ENCODE assay signal across 9 mouse cellular contexts in the genomic region with DNA sequence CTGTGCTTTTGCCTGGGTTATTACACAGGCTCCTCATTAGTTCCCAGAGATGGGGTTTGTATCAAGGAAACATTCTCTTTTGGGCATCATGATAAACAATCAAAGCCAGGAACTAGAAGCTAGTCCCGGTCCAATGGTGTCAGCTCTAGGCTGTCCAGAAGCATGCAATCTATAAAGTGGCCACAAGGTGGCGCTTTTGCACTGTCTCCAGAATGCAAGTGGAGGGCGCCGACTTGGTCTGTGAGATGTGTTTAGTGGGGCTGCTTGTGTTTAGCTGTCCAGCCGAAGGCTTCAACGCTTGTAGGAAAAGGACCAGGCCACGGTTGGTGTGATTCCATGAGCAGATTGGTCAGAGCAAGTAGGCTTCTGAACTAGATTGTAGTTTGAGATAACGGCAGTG. TPM values are rescaled to one million over a fixed set of nuclear protein-coding genes. Genes with fewer than 3 reads are reported as not detected.
A peak's percentile ranks its signal among the peaks of the same experiment; 100 is the strongest.
DNase-seq lines count a peak whose midpoint lies in the region; ATAC-seq and TF ChIP-seq lines count a peak whose summit lies in the region.
"Had no signal": no experiment of that assay in that cellular context is flagged by ENCODE, and none has a peak within 500 bp of the region (broad histone marks: within the 10 kb centered on the region; RNA-seq: fewer than 3 reads in every experiment).

No protein-coding gene starts in this region.

- no peak overlapping the region for H3K9ac ChIP-seq in embryonic facial prominence, embryonic 14.5 days (ENCODE audit: low read depth, low read length)
- no peak overlapping the region for H3K9ac ChIP-seq in heart, postnatal 0 days (replicated peaks; ENCODE audit: low read depth, low read length)
- no peak overlapping the region for H3K9ac ChIP-seq in liver, embryonic 14.5 days (replicated peaks)

- no peaks in the 10 kb centered on the region for H3K79me3 ChIP-seq in C2C12 (ENCODE audit: low read depth)

- no peak for TF ChIP-seq POLR2A in bone marrow macrophage, adult 2 months (IDR thresholded peaks at IDR 0.05; ENCODE audit: borderline replicate concordance, low read depth, low read length)
- TF ChIP-seq POLR2A in olfactory bulb, adult 2 months (IDR thresholded peaks at IDR 0.05; ENCODE audit: insufficient read depth, low read depth, low read length): no peak
- TF ChIP-seq POLR2A in thymus, adult 2 months (IDR thresholded peaks at IDR 0.05; ENCODE audit: control insufficient read depth, extremely low read depth, insufficient read depth, low read length, poor library complexity): no peak

- TF ChIP-seq EP300 in heart, postnatal 0 days (IDR thresholded peaks at IDR 0.05; ENCODE audit: low read depth): no peak
- TF ChIP-seq EP300 in liver, embryonic 14.5 days (IDR thresholded peaks at IDR 0.05; ENCODE audit: low read depth): no peak

- TF ChIP-seq CTCF in C2C12 (IDR thresholded peaks at IDR 0.05; ENCODE audit: control insufficient read depth, insufficient read depth, insufficient read length): peak; percentile 66
- TF ChIP-seq CTCF in bone marrow macrophage, adult 2 months (IDR thresholded peaks at IDR 0.05; ENCODE audit: low read depth, low read length): peak; percentile 90
- TF ChIP-seq CTCF in heart, postnatal 0 days (IDR thresholded peaks at IDR 0.05; ENCODE audit: low read depth): peak; percentile 96
- peak; percentile 91 for TF ChIP-seq CTCF in liver, embryonic 14.5 days (IDR thresholded peaks at IDR 0.05; ENCODE audit: low read depth)
- TF ChIP-seq CTCF in olfactory bulb, adult 2 months (IDR thresholded peaks at IDR 0.05; ENCODE audit: insufficient read depth, low read depth, low read length): peak; percentile 85
- TF ChIP-seq CTCF in thymus, adult 2 months (IDR thresholded peaks at IDR 0.05; ENCODE audit: borderline replicate concordance, control insufficient read depth, extremely low read depth, insufficient read depth, low read length, poor library complexity): peak; percentile 78; the same call in 1 of the 2 replicates

- H3ac ChIP-seq in C2C12 (ENCODE audit: control insufficient read depth, insufficient read length, low read depth): no peak overlapping the region

- no peaks in the 10 kb centered on the region for H3K9me3 ChIP-seq in embryonic facial prominence, embryonic 14.5 days (ENCODE audit: control insufficient read depth, low read length)
- H3K9me3 ChIP-seq in heart, postnatal 0 days (replicated peaks; ENCODE audit: control insufficient read depth, low read length): no peaks in the 10 kb centered on the region
- H3K9me3 ChIP-seq in liver, embryonic 14.5 days (ENCODE audit: control insufficient read depth, low read length): no peaks in the 10 kb centered on the region

- no peaks in the 10 kb centered on the region for H3K36me3 ChIP-seq in C2C12 (ENCODE audit: control insufficient read depth, insufficient read depth)
- H3K36me3 ChIP-seq in embryonic facial prominence, embryonic 14.5 days (ENCODE audit: control insufficient read depth, insufficient read depth, low read length): no peaks in the 10 kb centered on the region
- H3K36me3 ChIP-seq in heart, postnatal 0 days (replicated peaks; ENCODE audit: control insufficient read depth, insufficient read depth, low read length): no peaks in the 10 kb centered on the region
- no peaks in the 10 kb centered on the region for H3K36me3 ChIP-seq in liver, embryonic 14.5 days (replicated peaks; ENCODE audit: control insufficient read depth, insufficient read depth, low read depth)
- no peaks in the 10 kb centered on the region for H3K36me3 ChIP-seq in thymus, adult 2 months (ENCODE audit: control insufficient read depth, insufficient read depth, low read length)

- WGBS in embryonic facial prominence, embryonic 14.5 days: 17% methylated on average over 8 of the region's 8 CpGs
- WGBS in heart, postnatal 0 days: 19% methylated on average over 8 of the region's 8 CpGs
- 21% methylated on average over 8 of the region's 8 CpGs for WGBS in liver, embryonic 14.5 days (ENCODE audit: insufficient replicate concordance)
- WGBS in olfactory bulb, adult 2 months: 11% methylated on average over 8 of the region's 8 CpGs
- 18% methylated on average over 8 of the region's 8 CpGs for WGBS in thymus, adult 2 months

- no peak overlapping the region for H3K4me3 ChIP-seq in C2C12 (ENCODE audit: insufficient read depth, poor library complexity, severe bottlenecking)
- no peak overlapping the region for H3K4me3 ChIP-seq in bone marrow macrophage, adult 2 months (ENCODE audit: insufficient read depth, low read length)
- no peak overlapping the region for H3K4me3 ChIP-seq in embryonic facial prominence, embryonic 14.5 days (ENCODE audit: low read depth, low read length)
- H3K4me3 ChIP-seq in heart, postnatal 0 days (ENCODE audit: low read depth, low read length): no peak overlapping the region
- H3K4me3 ChIP-seq in liver, embryonic 14.5 days (ENCODE audit: insufficient read depth in 1 of 2, low read depth in 2 of 2, low read length in 2 of 2): no peak overlapping the region
- no peak overlapping the region for H3K4me3 ChIP-seq in olfactory bulb, adult 2 months (ENCODE audit: insufficient read depth, low read depth, low read length)
- no peak overlapping the region for H3K4me3 ChIP-seq in thymus, adult 2 months (ENCODE audit: control insufficient read depth, insufficient read depth, low read length)
- H3K4me3 ChIP-seq: erythroblast, embryonic 14.5 days had no signal

- no peaks in the 10 kb centered on the region for H3K4me1 ChIP-seq in bone marrow macrophage, adult 2 months (ENCODE audit: control insufficient read depth, insufficient read depth, low read length)
- no peaks in the 10 kb centered on the region for H3K4me1 ChIP-seq in embryonic facial prominence, embryonic 14.5 days (ENCODE audit: control insufficient read depth, insufficient read depth, low read length)
- no peaks in the 10 kb centered on the region for H3K4me1 ChIP-seq in heart, postnatal 0 days (ENCODE audit: control insufficient read depth, insufficient read depth)
- no peaks in the 10 kb centered on the region for H3K4me1 ChIP-seq in liver, embryonic 14.5 days (replicated peaks; ENCODE audit: control insufficient read depth in 2 of 2, insufficient read depth in 2 of 2, low read length in 1 of 2)
- no peaks in the 10 kb centered on the region for H3K4me1 ChIP-seq in olfactory bulb, adult 2 months (ENCODE audit: control insufficient read depth, insufficient read depth, low read length)
- H3K4me1 ChIP-seq in thymus, adult 2 months (replicated peaks; ENCODE audit: control insufficient read depth, insufficient read depth, low read length): no peaks in the 10 kb centered on the region

- H3K27ac ChIP-seq in bone marrow macrophage, adult 2 months (ENCODE audit: insufficient read depth, low read depth, low read length): no peak overlapping the region
- H3K27ac ChIP-seq in embryonic facial prominence, embryonic 14.5 days (replicated peaks; ENCODE audit: low read depth, low read length): no peak overlapping the region
- no peak overlapping the region for H3K27ac ChIP-seq in heart, postnatal 0 days (ENCODE audit: low read depth)
- no peak overlapping the region for H3K27ac ChIP-seq in liver, embryonic 14.5 days
- no peak overlapping the region for H3K27ac ChIP-seq in olfactory bulb, adult 2 months (ENCODE audit: insufficient read depth, low read depth, low read length)
- no peak overlapping the region for H3K27ac ChIP-seq in thymus, adult 2 months (ENCODE audit: control insufficient read depth, insufficient read depth, low read length)

- no peak overlapping the region for H3K4me2 ChIP-seq in embryonic facial prominence, embryonic 14.5 days (ENCODE audit: low read depth, low read length)
- no peak overlapping the region for H3K4me2 ChIP-seq in heart, postnatal 0 days (ENCODE audit: low read depth, low read length)
- H3K4me2 ChIP-seq in liver, embryonic 14.5 days (ENCODE audit: low read depth): no peak overlapping the region

- peaks cover 19% of the 10 kb centered on the region for H3K27me3 ChIP-seq in C2C12 (ENCODE audit: control insufficient read depth, insufficient read depth, insufficient read length)
- no peaks in the 10 kb centered on the region for H3K27me3 ChIP-seq in embryonic facial prominence, embryonic 14.5 days (replicated peaks; ENCODE audit: control insufficient read depth, insufficient read depth, low read length)
- 0 out of 2 replicates have a peak, but pooled peaks cover 13% of the 10 kb centered on the region for H3K27me3 ChIP-seq in heart, postnatal 0 days (ENCODE audit: control insufficient read depth, insufficient read depth, low read length)
- H3K27me3 ChIP-seq in liver, embryonic 14.5 days (ENCODE audit: control insufficient read depth, insufficient read depth, low read length): no peaks in the 10 kb centered on the region
- no peaks in the 10 kb centered on the region for H3K27me3 ChIP-seq in thymus, adult 2 months (ENCODE audit: control insufficient read depth, insufficient read depth, low read length)

- peak; percentile 85 for DNase-seq in embryonic facial prominence, embryonic 14.5 days (ENCODE audit: low spot score)
- peak; percentile 58 for DNase-seq in heart, postnatal 0 days (ENCODE audit: low spot score)
- peak; percentile 77 to 88 for DNase-seq in kidney, postnatal 25 days
- peak; percentile 17 to 35 (median 23) for DNase-seq in liver, embryonic 14.5 days (ENCODE audit: low read depth in 3 of 3, low spot score in 3 of 3)
- peak; percentile 57 for DNase-seq in thymus, adult 2 months

- no peaks in the 10 kb centered on the region for H3K79me2 ChIP-seq in C2C12 (ENCODE audit: control insufficient read depth, insufficient read depth)

- peak; percentile 90 for ATAC-seq in embryonic facial prominence, embryonic 14.5 days (ENCODE audit: low read depth)
- ATAC-seq in heart, postnatal 0 days (ENCODE audit: insufficient read depth, low read depth): peak; percentile 70
- ATAC-seq in liver, embryonic 14.5 days (ENCODE audit: insufficient read depth): no peak

RNA-seq across cellular contexts. Expression of gene Cxcl14, which starts 16.9 kb away (rescaled TPM):
- polyA plus RNA-seq in C2C12 (2012; fragmentation: generic; extraction: Trizol): 0.01 TPM
- 0.73 and 1.5 TPM in 2 replicates for polyA plus RNA-seq in bone marrow macrophage, adult 2 months (2012; ENCODE audit: insufficient read depth, insufficient read length, missing spikeins)
- polyA plus RNA-seq in embryonic facial prominence, embryonic 14.5 days (2014; fragmentation: Nextera tagmentation; extraction: Ambion mirVana): 126 and 202 TPM in 2 replicates
- total RNA-seq in heart, postnatal 0 days (2014; rRNA removed; ENCODE audit: low replicate concordance): not detected in 2 replicates
- 0.08 and 0.16 TPM in 2 replicates for polyA plus RNA-seq in heart, postnatal 0 days (2015; fragmentation: Nextera tagmentation; extraction: Ambion mirVana)
- polyA plus RNA-seq in liver, embryonic 14.5 days (2012; rRNA removed): 0.10 and 0.20 TPM in 2 replicates
- polyA plus RNA-seq in liver, embryonic 14.5 days (2014; fragmentation: Nextera tagmentation; extraction: Ambion mirVana): not detected in 2 replicates
- not detected in 2 replicates for polyA plus RNA-seq in olfactory bulb, adult 2 months (2012; ENCODE audit: insufficient read depth, insufficient read length, low replicate concordance, missing spikeins)
- 4.7 and 4.9 TPM in 2 replicates for polyA plus RNA-seq in thymus, adult 2 months (2012; rRNA removed)
- polyA plus RNA-seq: erythroblast, embryonic 14.5 days had no signal

RNA-seq across cellular contexts. Expression of gene Neurog1, which starts 27.5 kb away (rescaled TPM):
- polyA plus RNA-seq in C2C12 (2012; fragmentation: generic; extraction: Trizol): not detected
- not detected in 2 replicates for polyA plus RNA-seq in bone marrow macrophage, adult 2 months (2012; ENCODE audit: insufficient read depth, insufficient read length, missing spikeins)
- 1.7 and 2.2 TPM in 2 replicates for polyA plus RNA-seq in embryonic facial prominence, embryonic 14.5 days (2014; fragmentation: Nextera tagmentation; extraction: Ambion mirVana)
- not detected in 2 replicates for total RNA-seq in heart, postnatal 0 days (2014; rRNA removed; ENCODE audit: low replicate concordance)
- not detected in 2 replicates for polyA plus RNA-seq in heart, postnatal 0 days (2015; fragmentation: Nextera tagmentation; extraction: Ambion mirVana)
- not detected in 2 replicates for polyA plus RNA-seq in liver, embryonic 14.5 days (2012; rRNA removed)
- polyA plus RNA-seq in liver, embryonic 14.5 days (2014; fragmentation: Nextera tagmentation; extraction: Ambion mirVana): not detected in 2 replicates
- not detected in 2 replicates for polyA plus RNA-seq in olfactory bulb, adult 2 months (2012; ENCODE audit: insufficient read depth, insufficient read length, low replicate concordance, missing spikeins)
- polyA plus RNA-seq in thymus, adult 2 months (2012; rRNA removed): 0.17 and 0.24 TPM in 2 replicates
- polyA plus RNA-seq: erythroblast, embryonic 14.5 days had no signal

Comparison
In these comparisons a context has a peak if more than half of its experiments do, and no peak if none do; other contexts are left out.
1. DNase-seq: peak in every context shown above with its lines; median percentile 85 in embryonic facial prominence, embryonic 14.5 days; 82 in kidney, postnatal 25 days; 58 in heart, postnatal 0 days; 57 in thymus, adult 2 months; 23 in liver, embryonic 14.5 days.
2. RNA of gene Cxcl14, which starts 16.9 kb away (polyA plus RNA-seq): 126 to 202 TPM in embryonic facial prominence, embryonic 14.5 days; 4.7 to 4.9 TPM in thymus, adult 2 months, 0.73 to 1.5 TPM in bone marrow macrophage, adult 2 months, 0.10 to 0.20 TPM in liver, embryonic 14.5 days, 0.08 to 0.16 TPM in heart, postnatal 0 days, 0.01 TPM in C2C12 (single experiment) and not detected in olfactory bulb, adult 2 months; every median in the first group is over 10 times any median in the second.
3. Peak in every context shown above with its lines, with median percentiles within 50 percentile points of each other: CTCF ChIP-seq.